Comparison of ENCODE assay signal across 7 mouse cellular contexts in genomic region chr6:115544442-115544970, GRCm38 (mm10). TPM values are rescaled to one million over a fixed set of nuclear protein-coding genes. Genes with fewer than 3 reads are reported as not detected.
A peak's percentile ranks its signal among the peaks of the same experiment; 100 is the strongest.
DNase-seq lines count a peak whose midpoint lies in the region; ATAC-seq lines count a peak whose summit lies in the region.

Gene Tsen2 (plus strand): TSS chr6:115544664.

- peak within 1 kb of the TSS; percentile 84 for H3K9ac ChIP-seq in intestine, embryonic 16.5 days (ENCODE audit: low read depth, low read length)
- peak within 1 kb of the TSS; percentile 70 for H3K9ac ChIP-seq in midbrain, embryonic 11.5 days (ENCODE audit: low read length)

- intact Hi-C loops in left cerebral cortex, postnatal 36 days (cut with DNase I): no loop called here

- H3K27me3 ChIP-seq in intestine, embryonic 16.5 days (replicated peaks; ENCODE audit: control insufficient read depth, insufficient read depth, low read length): no peaks in the 10 kb centered on the region
- H3K27me3 ChIP-seq in midbrain, embryonic 11.5 days (ENCODE audit: control insufficient read depth, insufficient read depth, low read length): no peaks in the 10 kb centered on the region

- DNase-seq in adrenal gland, adult 2 months: peak; percentile 98
- DNase-seq in embryo, embryonic 11.5 days (ENCODE audit: low read depth, low spot score): peak; percentile 93
- DNase-seq in gastrocnemius, postnatal 4 days (ENCODE audit: low spot score in 2 of 2): peak; percentile 93 to 96
- DNase-seq in left cerebral cortex, postnatal 36 days (ENCODE audit: low spot score in 2 of 2): peak; percentile 97
- peak; percentile 100 for DNase-seq in midbrain, embryonic 11.5 days (ENCODE audit: low spot score, missing footprints)
- peak; percentile 94 for DNase-seq in skeletal muscle tissue, adult 2 months (ENCODE audit: low read depth, low spot score)

- peaks cover 12% of the 10 kb centered on the region for H3K4me1 ChIP-seq in intestine, embryonic 16.5 days (ENCODE audit: control insufficient read depth, insufficient read depth, low read length)
- peaks cover 7% of the 10 kb centered on the region; the same call in 1 of the 2 replicates for H3K4me1 ChIP-seq in midbrain, embryonic 11.5 days (ENCODE audit: control insufficient read depth, insufficient read depth, low read length)

- H3K9me3 ChIP-seq in intestine, embryonic 16.5 days (ENCODE audit: control insufficient read depth, low read length): no peaks in the 10 kb centered on the region
- no peaks in the 10 kb centered on the region for H3K9me3 ChIP-seq in midbrain, embryonic 11.5 days (ENCODE audit: control insufficient read depth, low read length)

- H3K27ac ChIP-seq in intestine, embryonic 16.5 days (ENCODE audit: low read length): peak within 1 kb of the TSS; percentile 70
- peak within 1 kb of the TSS; percentile 73 for H3K27ac ChIP-seq in midbrain, embryonic 11.5 days (ENCODE audit: low read depth, low read length)

- peak within 1 kb of the TSS; percentile 85 for H3K4me2 ChIP-seq in intestine, embryonic 16.5 days (ENCODE audit: low read depth, low read length)
- H3K4me2 ChIP-seq in midbrain, embryonic 11.5 days: peak within 1 kb of the TSS; percentile 83

- H3K36me3 ChIP-seq in intestine, embryonic 16.5 days (ENCODE audit: control insufficient read depth, insufficient read depth, low read length): no peaks in the 10 kb centered on the region; the same call in 1 of the 2 replicates
- peaks cover 8% of the 10 kb centered on the region for H3K36me3 ChIP-seq in midbrain, embryonic 11.5 days (ENCODE audit: control insufficient read depth, insufficient read depth, low read length)

- under 1% methylated on average over 38 of the region's 38 CpGs for WGBS in intestine, embryonic 16.5 days
- under 1% methylated on average over 38 of the region's 38 CpGs for WGBS in midbrain, embryonic 11.5 days

- H3K4me3 ChIP-seq in intestine, embryonic 16.5 days (ENCODE audit: low read length): peak within 1 kb of the TSS; percentile 70
- H3K4me3 ChIP-seq in midbrain, embryonic 11.5 days (ENCODE audit: low read depth, low read length): peak within 1 kb of the TSS; percentile 57

- peak; percentile 93 for ATAC-seq in intestine, embryonic 16.5 days
- peak; percentile 94 for ATAC-seq in midbrain, embryonic 11.5 days (ENCODE audit: low FRiP score)

RNA-seq across cellular contexts. Expression of gene Tsen2, which starts in this region (rescaled TPM):
- total RNA-seq in adrenal gland, adult 2 months (2021): 10 to 100 TPM in 1 of 2 experiments, 1 to 10 TPM in 1; 8.0 to 13.8 TPM
- polyA plus RNA-seq in adrenal gland, adult 2 months (2012; rRNA removed): 3.1 and 3.2 TPM in 2 replicates
- 10 to 100 TPM; 14.7 to 18.7 TPM for total RNA-seq in gastrocnemius, postnatal 4 days (2021)
- polyA plus RNA-seq in intestine, embryonic 16.5 days (2015; fragmentation: Nextera tagmentation; extraction: Ambion mirVana): 22.6 and 25.5 TPM in 2 replicates
- 10 to 100 TPM; 20.3 to 21.8 TPM for total RNA-seq in left cerebral cortex, postnatal 36 days (2021)
- 29.0 and 32.7 TPM in 2 replicates for polyA plus RNA-seq in midbrain, embryonic 11.5 days (2014; fragmentation: Nextera tagmentation; extraction: Ambion mirVana)

Comparison
In these comparisons a context has a peak if more than half of its experiments do, and no peak if none do; other contexts are left out.
1. Peak in every context shown above with its lines: DNase-seq, ATAC-seq, H3K4me3 ChIP-seq and H3K27ac ChIP-seq.